Mouse (Mus musculus): ENCODE results near the gene Nrg3. TPM values are rescaled to one million over a fixed set of nuclear protein-coding genes. Genes with fewer than 3 reads are reported as not detected.

The Nrg3 gene
- not detected for polyA plus RNA-seq (2017; shearing (Covaris generic))

DNA sequence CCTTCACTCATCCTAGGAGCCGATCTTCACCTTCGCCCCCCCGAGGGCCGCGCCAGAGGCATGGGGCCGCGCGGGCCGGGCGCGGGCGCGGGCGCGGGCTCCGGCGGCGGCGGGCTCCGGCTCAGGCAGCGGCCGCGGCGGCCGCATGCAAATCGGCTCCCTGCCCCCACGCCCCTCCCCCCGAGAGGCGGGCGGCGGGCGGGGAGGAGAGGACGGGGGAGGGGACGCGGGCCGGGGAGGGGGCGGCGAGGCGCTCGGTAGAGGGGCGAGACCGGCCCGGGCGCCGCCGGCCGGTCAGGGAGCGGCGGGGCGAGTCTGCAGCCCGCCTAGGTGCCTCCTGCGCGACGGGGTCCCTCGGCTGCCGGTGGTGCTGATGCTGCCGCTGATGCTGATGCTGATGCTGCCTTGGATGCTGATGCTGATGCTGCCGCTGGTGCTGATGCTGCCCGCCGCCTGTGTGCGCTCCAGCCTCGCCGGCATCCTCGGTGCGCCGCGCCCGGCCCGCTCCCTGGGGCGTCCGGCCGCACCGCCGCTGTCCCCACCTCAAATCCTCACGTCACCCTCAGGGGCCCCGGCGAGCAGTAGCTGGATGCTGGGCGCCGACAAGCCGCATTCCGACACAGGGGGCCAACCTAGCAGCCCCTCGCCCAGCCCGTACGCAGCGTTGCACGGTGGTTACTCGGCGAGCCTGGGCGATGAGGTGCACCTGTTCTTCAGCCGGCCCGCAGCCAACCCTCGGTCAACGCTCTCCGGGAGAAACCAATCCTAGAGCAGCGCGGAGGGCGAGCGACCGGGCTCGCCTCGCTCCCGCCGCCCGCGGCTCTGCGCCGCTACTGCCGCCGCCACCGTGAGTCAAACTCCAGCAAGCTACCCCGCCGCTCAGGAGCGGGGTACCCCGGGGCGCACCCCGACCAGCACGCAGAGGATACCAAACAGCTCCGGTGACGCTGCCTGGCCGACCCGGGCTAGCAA, at the start of gene Nrg3:
Nrg3 (minus strand) TSS at position 299 of the 972 bp plus-strand sequence.

